Mouse (Mus musculus) embryonic fibroblast, embryonic 13.5 days (primary cell): ENCODE results near the gene Zfhx3.

Experiments used
- CTCF ChIP-seq: IDR thresholded peaks from 2 replicates; pipeline ENCODE4 v1.5.1; 2011; ENCODE audit warnings: mild to moderate bottlenecking, control low read depth, low read length, moderate library complexity, borderline replicate concordance; ENCODE audit not compliant: insufficient read depth
- POLR2A ChIP-seq: IDR thresholded peaks from 2 replicates; pipeline ENCODE4 v1.6.1; 2011; ENCODE audit warnings: low read depth, mild to moderate bottlenecking, control low read depth, low read length, moderate library complexity

- no peak for TF ChIP-seq POLR2A
- no peak for TF ChIP-seq CTCF
These were observed 1052.4 kb downstream of the Zfhx3 start for GRCm38 (mm10) chr8:108994880-108995279.
